Mouse (Mus musculus): ENCODE results near the gene Draxin.

Gene Draxin

DNA sequence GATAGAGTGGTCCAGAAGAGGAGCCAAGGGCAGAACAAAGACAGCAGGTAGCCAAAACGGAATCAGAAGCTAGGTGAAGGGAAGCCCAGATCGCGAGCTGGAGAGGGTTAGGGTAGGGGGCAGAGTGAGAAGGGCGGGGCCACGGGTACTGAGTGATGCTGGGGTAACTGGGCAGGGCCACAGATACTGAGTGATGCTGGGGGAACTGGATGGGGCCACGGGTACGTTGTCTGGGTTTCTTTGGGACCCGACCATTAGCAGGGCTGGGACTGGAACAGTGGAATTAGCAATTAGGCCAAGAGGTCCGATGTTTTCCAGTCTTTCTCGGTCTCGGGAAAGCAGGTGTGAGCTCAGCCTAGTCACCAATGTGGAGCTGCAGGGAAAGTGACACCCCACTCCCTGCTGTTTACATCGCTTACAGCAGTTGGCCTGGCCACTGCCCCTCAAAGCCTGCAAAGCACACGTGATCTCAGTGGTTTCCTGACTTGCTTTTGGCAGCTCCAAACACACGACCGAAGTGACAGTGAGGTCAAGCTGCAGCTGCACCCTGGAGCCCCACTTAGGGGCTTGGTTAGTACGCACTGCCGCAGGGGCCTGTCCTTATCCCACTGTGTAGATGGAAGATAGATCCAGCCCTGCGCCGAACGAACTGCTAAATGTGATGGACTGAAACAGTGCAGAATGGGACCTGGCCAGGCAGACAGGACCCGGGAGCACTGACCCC is 47.2 kb downstream of the Draxin start:
- peak; percentile 16 for DNase-seq (ENCODE audit: inconsistent ontology term)

- peak; percentile 25 for DNase-seq (ENCODE audit: inconsistent ontology term)
Observed at GRCm38 (mm10) chr4:148082257-148083044, 48.0 kb downstream of the Draxin start.

DNA sequence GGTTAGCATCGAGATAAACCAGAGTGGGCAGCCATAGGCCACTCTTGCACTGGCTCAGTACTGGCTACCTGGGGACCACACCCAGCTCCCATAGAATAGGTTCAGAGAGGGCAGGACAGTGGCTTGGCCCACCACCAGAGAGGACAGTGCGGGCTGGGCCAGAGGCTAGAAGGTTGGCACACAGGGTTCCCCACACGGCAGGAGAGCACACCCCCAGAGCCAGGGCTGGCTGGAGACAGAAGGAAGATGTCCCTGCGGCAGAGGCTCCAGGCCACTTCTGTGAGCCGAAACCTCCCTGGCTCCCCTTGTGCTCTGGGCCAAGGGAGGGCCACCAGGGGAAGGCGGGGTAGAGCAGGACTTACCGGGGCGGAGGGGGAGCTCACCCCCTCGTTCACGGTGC is 49.3 kb downstream of the Draxin start:
- DNase-seq (ENCODE audit: inconsistent ontology term): no peak

- DNase-seq (ENCODE audit: inconsistent ontology term): no peak
Observed at GRCm38 (mm10) chr4:148080597-148080973, 49.9 kb downstream of the Draxin start.

- no peak for DNase-seq (ENCODE audit: inconsistent ontology term)
Observed at GRCm38 (mm10) chr4:148079944-148080596, 50.4 kb downstream of the Draxin start.

GRCm38 (mm10) chr4:148079212-148079611 is 51.3 kb downstream of the Draxin start:
- no peak for DNase-seq (ENCODE audit: inconsistent ontology term)

- no peak for DNase-seq (ENCODE audit: inconsistent ontology term)
Observed at GRCm38 (mm10) chr4:148075881-148076280, 54.6 kb downstream of the Draxin start.

DNA sequence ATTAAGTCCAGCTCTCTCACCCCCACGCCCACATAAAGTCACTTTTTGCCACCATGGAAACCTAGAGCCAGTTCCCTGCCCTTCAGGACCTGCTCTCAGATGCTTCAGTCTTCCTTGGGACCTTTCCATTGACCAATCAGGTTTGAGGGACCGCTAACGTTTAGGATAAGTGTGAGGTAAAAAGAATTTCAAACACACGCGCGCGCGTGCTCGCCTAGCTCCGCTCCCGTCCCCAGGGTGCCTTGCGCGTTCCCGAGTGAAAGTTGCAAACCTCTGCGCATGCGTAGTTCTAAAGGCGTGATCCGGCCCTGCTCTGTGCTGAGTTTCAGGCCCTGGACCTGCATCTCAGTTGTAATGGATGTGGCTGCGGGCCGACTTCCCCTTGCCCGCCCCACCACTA is 55.2 kb downstream of the Draxin start:
- peak; percentile 67 for DNase-seq (ENCODE audit: inconsistent ontology term)

DNA sequence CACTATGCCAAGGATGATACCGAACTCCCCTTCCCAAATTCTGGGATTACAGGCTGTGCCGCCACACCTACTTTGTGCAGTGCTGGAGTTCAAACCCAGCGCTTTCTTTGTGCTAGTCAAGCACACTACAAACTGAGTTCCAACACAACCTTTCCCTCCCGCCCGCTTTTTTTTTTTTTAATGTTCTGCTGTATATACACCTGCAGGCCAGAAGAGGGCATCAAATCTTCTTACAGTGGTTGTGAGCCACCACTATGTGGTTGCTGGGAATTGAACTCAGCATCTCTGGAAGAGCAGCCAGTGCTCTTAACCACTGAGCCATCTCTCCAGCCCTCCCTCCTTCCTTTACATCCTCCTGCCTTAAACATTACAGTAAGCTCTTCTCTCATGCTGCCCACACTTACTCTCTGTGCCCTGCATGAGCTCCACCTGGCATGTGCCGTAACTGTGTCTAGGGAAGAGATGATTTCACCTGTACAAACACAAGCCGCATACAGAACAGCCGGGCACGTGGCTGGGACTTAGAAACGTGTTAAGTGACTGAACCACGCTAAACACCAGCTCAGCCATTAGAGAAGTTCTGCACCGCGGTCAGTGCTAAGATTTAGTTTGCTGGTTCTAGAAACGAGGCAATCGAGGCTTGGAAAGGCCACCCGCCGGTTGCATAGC is 55.8 kb downstream of the Draxin start:
- DNase-seq (ENCODE audit: inconsistent ontology term): no peak

DNA sequence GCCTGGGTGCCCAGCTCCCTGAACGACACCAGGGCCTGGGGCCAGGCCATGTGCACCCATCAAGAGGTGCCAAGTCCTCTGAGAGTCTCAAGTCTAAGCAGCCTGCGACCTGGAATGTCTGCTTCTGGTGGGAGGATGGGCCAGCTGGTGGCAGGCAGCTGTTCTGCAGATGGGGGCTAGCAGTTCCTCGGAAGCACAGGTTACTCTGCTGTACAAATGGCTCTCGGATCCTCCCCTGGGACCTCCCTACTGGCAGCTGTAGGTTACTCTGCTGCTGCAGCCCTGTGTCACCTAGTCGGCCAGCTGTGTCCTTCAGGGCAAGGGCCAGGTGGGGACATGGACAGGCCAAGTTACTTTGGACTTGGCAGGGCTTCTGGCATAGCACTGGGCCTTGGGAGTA is 59.0 kb downstream of the Draxin start:
- DNase-seq (ENCODE audit: inconsistent ontology term): no peak

GRCm38 (mm10) chr4:148069602-148070218 is 60.8 kb downstream of the Draxin start:
- no peak for DNase-seq (ENCODE audit: inconsistent ontology term)

- DNase-seq (ENCODE audit: inconsistent ontology term): no peak
Observed at GRCm38 (mm10) chr4:148067346-148067745, 63.2 kb downstream of the Draxin start.

DNA sequence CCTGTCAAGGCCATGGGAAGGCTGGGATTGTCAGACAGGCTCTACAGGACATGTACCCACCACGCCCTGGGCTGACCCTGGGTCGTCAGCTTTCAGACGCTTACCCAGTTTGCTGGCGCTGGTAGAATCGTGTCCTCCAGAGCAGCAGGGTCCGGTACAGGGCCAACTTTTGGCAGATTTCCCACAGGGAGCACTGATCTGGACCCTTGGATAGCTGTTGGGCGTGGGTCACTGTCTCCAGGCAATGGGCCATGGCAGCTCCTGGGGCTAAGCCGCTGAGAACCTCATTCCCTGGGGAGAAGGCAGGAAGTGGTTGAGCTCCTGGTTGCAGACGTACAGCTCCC is 64.1 kb downstream of the Draxin start:
- peak; percentile 17 for DNase-seq (ENCODE audit: inconsistent ontology term)

- no peak for DNase-seq (ENCODE audit: inconsistent ontology term)
Observed at GRCm38 (mm10) chr4:148065702-148066400, 64.6 kb downstream of the Draxin start.

- no peak for DNase-seq (ENCODE audit: inconsistent ontology term)
Observed at GRCm38 (mm10) chr4:148061086-148061480, 69.4 kb downstream of the Draxin start.

- no peak for DNase-seq (ENCODE audit: inconsistent ontology term)
Observed at GRCm38 (mm10) chr4:148060120-148061085, 70.1 kb downstream of the Draxin start.

DNA sequence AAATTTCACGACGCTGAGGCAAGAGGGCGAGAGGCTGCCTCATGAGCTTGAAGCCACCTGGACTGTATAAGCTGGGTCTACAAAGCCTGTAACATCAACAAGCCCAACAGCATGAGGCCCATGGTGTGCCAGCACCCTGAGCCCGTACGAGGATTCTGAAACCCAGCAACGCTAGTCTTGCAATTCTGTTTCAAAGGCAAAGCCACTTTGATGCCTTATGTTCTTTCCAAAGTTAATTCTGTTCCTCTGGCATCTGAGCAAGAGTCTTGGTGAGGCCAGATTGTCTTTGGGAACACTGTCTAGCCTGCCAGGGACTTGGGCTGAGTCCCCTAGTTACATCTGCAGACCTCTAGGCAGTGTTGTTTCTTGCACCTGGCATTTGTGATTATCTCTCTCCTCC is 71.5 kb downstream of the Draxin start:
- DNase-seq (ENCODE audit: inconsistent ontology term): no peak

- no peak for DNase-seq (ENCODE audit: inconsistent ontology term)
Observed at GRCm38 (mm10) chr4:148058218-148058819, 72.2 kb downstream of the Draxin start.

DNA sequence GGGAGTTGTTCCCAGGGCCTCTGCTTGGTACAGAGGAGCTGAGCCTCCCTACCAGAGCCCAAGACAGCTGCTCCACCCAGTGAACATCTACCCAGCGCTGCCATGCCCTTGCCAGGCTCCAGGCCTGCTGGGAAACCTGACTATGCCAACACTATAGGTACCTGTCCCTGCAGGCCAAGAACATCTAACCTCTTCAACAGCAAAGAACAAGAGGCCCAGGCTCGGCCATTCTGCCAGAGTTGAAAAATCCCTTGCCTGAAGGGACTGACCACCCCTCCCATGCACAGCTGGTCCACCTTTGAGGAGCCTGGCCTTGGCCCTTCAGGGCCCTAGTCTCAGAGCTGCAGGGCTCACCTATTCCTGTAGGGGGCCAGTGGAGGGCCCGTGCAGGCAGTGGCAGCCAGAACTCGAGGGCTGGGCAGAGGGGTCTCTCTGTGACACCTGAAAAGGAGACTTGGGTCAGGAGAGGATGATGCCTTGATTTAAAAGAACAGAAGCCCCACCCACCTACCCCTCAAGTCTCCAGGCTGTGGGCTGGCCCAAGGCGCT is 72.8 kb downstream of the Draxin start:
- no peak for DNase-seq (ENCODE audit: inconsistent ontology term)

All from Muller cell, postnatal 12 days (primary cell).